Mouse (Mus musculus) urinary bladder, postnatal 4 days (tissue): ENCODE measurements around the gene Sf3b5.
"Not testable (repeated sequence)": the region's sequence is repeated elsewhere in the genome, so short reads cannot be mapped to it uniquely, and the experiment has no call there.

Experiments used
- DNase-seq, 2 experiments: peaks; one replicate each; pipeline ENCODE4 v3.0.0; 2021 to 2022; ENCODE audit warnings: low spot score in 2 of 2

Gene Sf3b5

GRCm38 (mm10) chr10:13007876-13008736 is 3.0 kb downstream of the Sf3b5 start:
- peak; percentile 91 to 93 for DNase-seq

- no peak for DNase-seq
These were observed 3.6 kb downstream of the Sf3b5 start for GRCm38 (mm10) chr10:13008737-13009121.

- DNase-seq = no peak
These were observed 8.9 kb downstream of the Sf3b5 start for GRCm38 (mm10) chr10:13014026-13014425.

- no peak for DNase-seq
These were observed 11.4 kb downstream of the Sf3b5 start for GRCm38 (mm10) chr10:13016573-13016972.

- no peak for DNase-seq
These were observed 13.4 kb downstream of the Sf3b5 start for GRCm38 (mm10) chr10:13018510-13018909.

- DNase-seq = no peak
These were observed 13.9 kb downstream of the Sf3b5 start for GRCm38 (mm10) chr10:13019026-13019425.

- no peak for DNase-seq
These were observed 17.0 kb downstream of the Sf3b5 start for GRCm38 (mm10) chr10:13022103-13022502.

GRCm38 (mm10) chr10:13023985-13024384 is 18.8 kb downstream of the Sf3b5 start:
- DNase-seq = not testable (repeated sequence)

GRCm38 (mm10) chr10:13027702-13028101 is 22.6 kb downstream of the Sf3b5 start:
- no peak for DNase-seq

GRCm38 (mm10) chr10:13028215-13028614 is 23.1 kb downstream of the Sf3b5 start:
- DNase-seq = no peak

GRCm38 (mm10) chr10:13029416-13029815 is 24.3 kb downstream of the Sf3b5 start:
- DNase-seq = no peak

- no peak for DNase-seq
These were observed 30.1 kb downstream of the Sf3b5 start for GRCm38 (mm10) chr10:13035270-13035669.

GRCm38 (mm10) chr10:13039637-13040174 is 34.6 kb downstream of the Sf3b5 start:
- no peak for DNase-seq

GRCm38 (mm10) chr10:13044659-13045058 is 39.5 kb downstream of the Sf3b5 start:
- no peak for DNase-seq

- no peak for DNase-seq
These were observed 42.7 kb downstream of the Sf3b5 start for GRCm38 (mm10) chr10:13047816-13048215.

GRCm38 (mm10) chr10:13056863-13057381 is 51.8 kb downstream of the Sf3b5 start:
- DNase-seq = no peak
